Mouse (Mus musculus) splenic B cell, adult 2 months (primary cell): ENCODE data around the gene Kif21a.

Experiments
- DNase-seq: peaks from one replicate; pipeline ENCODE4 v3.0.0-alpha.2; 2011; ENCODE audit warnings: low read depth, low spot score
- H3K27me3 ChIP-seq: 2 replicates; pipeline ENCODE4 v1.6.1; 2012; ENCODE audit warnings: mild to moderate bottlenecking, low read length, moderate library complexity, mixed read lengths; ENCODE audit not compliant: control insufficient read depth, poor library complexity, insufficient read depth, severe bottlenecking
- H3K36me3 ChIP-seq: 2 replicates; pipeline ENCODE4 v1.6.1; 2012; ENCODE audit warnings: mild to moderate bottlenecking, low read length, moderate library complexity, mixed read lengths; ENCODE audit not compliant: control insufficient read depth, poor library complexity, insufficient read depth, severe bottlenecking

The Kif21a gene

DNA sequence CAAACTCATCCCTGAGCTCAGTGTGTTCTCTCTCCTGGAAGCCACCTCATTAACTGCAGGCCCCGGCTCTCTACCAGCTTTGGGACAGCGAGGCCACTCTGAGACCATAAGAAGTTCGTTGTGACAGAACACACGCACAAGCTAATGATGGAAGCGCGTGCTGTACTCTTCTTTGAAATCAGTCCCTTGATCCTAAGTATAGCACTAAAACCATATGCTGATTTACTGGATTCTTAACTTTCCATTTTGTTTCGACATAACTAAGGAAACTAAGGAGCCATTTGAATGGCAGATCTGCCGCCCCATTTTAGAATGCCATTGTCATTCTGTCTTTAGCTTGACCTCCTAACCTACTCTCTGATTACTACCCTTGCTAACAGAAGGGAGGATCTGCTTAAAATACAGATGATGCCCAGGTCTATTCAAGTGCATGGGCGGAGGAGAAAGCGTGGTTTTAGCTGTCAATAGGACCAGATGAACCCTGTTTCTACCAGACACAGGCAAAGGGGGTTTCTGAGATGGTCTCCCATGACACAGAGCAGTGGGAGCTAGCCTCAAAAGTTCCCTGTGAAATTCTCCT lies 48.6 kb downstream of the Kif21a start:
- no peaks in the 10 kb centered on the region for H3K36me3 ChIP-seq
- DNase-seq, result no peak
- H3K27me3 ChIP-seq, result no peaks in the 10 kb centered on the region

DNA sequence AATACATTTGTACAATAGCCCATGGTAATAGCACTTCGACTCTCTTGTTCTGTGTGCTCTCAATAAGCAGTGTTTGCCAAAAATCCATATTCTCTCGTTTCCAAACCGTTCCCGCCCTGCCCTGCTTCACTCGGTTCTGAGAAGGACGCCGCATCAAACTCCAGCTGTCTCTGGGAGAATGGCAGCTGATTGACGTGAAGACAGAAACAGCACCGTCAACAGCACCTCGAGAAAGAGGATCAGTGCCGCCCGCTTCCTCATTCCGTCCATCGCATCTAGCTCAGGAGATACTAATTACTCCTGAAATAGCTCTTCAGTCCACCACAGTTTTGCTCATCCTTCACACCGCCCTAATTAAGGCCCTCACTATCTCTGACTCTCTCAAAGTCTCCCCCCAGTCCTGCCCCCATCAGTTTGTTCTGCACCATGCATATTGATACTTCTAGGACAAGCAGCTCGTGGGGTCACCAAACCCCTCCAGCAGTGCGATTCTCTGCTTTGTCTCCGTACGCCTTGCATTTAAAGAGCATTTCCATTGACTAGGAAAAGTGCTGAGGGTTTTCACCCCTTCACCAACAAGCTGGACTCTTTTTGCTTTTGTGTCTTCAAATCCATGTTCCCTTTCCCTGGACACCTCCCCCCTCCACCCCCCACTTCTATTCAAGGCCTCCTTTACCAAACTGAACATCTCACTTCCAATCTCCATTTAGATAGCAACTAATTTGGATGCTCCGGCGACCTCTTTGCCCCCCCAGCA lies 49.3 kb downstream of the Kif21a start:
- no peaks in the 10 kb centered on the region for H3K27me3 ChIP-seq
- no peak for DNase-seq
- H3K36me3 ChIP-seq, result no peaks in the 10 kb centered on the region

DNA sequence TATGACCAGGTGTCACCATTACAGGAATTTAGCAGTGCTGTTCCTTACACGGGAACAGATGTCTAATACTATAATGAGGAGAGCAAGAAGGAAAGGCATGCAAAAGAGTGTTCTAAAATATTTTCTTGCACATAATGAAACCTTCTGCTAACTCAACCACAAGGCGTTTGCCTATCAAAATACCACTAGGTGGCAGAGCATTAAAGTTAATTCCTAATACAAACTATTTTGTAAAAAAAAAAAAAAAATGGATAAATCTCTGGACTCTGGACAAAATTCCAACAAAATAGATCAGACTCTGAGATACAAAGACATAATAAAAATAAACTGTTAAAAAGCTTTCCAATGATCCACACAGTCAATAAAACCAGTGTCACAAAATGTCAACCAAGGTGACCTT lies 56.9 kb downstream of the Kif21a start:
- no peaks in the 10 kb centered on the region for H3K36me3 ChIP-seq
- no peaks in the 10 kb centered on the region for H3K27me3 ChIP-seq
- DNase-seq, result no peak

DNA sequence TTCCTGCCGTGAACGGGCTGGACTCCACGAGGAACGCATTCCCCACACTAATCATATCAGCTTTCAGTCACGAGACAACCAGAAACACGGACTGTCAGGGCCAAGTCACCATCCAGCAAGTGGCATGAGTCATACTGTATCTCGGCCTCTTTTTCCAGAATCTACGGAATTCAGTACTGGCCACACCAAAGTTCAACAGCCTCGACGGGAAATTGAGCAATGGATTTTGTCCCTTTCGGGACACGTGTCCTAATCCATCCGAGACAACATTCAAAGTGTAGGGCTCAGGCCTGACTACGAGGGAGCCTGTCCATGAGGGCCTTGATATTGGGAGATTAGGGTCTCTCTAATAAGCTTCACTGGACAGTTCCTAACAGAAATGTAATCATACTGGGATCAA lies 57.4 kb downstream of the Kif21a start:
- no peak for DNase-seq
- H3K36me3 ChIP-seq, result no peaks in the 10 kb centered on the region
- H3K27me3 ChIP-seq, result no peaks in the 10 kb centered on the region

DNA sequence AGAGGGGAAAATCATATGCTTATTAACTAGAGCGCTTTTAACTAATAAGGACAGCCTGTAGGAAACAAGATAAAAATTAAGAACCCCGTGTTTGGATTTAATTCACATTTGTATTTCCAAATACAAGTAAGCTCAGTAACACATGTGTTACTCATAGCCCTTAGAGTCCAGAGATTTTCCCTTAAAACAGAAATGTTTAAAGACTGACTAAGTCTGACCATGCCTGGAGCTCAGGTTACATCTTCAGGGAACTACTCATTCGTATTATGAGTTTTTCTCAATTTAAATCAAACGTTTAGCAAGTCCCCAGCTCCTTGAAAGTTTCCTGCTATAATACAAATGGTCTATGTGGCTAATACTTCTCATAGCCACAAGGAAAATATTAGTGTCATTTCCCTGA lies 57.9 kb downstream of the Kif21a start:
- no peaks in the 10 kb centered on the region for H3K27me3 ChIP-seq
- no peaks in the 10 kb centered on the region for H3K36me3 ChIP-seq
- no peak for DNase-seq

DNA sequence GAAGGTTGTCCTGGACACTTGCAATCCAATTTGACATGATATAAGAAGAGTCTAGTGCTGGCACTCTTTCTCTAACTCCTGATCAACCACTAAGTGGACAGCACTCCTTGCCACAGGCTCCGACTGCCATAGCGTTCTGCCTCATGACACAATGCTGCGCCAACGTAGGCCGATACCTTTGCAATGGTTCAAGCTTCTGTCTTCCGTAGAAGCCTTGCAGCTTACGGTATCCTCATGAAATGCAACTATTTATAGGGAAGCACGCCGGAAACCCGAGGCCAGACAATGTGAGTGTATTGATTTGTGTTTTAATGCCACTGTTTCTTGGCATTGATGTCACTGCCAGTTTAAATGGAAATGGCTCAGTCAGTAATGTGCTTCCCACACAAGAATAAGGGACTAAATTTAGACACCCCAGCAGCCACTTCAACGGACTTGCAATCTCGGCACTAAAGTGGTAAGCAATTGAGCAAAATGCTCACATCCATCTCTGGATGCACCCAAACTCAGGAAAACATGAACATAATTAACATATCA lies 62.0 kb downstream of the Kif21a start:
- H3K27me3 ChIP-seq, result no peaks in the 10 kb centered on the region
- DNase-seq, result no peak
- no peaks in the 10 kb centered on the region for H3K36me3 ChIP-seq

DNA sequence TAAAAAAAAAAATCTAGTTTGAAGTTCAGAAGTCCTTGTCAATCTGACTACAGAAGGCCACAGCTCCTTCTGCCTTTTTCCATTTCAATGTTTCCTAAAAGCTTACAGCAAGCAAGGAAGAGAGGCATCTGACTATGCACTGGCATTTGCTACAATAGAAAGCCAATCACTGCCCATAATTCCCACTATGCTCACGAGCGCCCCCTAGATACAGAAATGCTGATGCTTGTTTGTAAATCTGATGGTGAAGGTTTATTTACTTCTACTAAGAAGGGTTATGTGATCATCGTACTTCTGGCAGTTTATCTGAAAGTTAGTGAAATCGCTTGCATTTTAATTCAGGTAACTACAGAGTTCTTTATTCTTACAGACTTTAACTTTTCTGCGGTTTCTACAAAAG lies 73.8 kb downstream of the Kif21a start:
- no peaks in the 10 kb centered on the region for H3K36me3 ChIP-seq

DNA sequence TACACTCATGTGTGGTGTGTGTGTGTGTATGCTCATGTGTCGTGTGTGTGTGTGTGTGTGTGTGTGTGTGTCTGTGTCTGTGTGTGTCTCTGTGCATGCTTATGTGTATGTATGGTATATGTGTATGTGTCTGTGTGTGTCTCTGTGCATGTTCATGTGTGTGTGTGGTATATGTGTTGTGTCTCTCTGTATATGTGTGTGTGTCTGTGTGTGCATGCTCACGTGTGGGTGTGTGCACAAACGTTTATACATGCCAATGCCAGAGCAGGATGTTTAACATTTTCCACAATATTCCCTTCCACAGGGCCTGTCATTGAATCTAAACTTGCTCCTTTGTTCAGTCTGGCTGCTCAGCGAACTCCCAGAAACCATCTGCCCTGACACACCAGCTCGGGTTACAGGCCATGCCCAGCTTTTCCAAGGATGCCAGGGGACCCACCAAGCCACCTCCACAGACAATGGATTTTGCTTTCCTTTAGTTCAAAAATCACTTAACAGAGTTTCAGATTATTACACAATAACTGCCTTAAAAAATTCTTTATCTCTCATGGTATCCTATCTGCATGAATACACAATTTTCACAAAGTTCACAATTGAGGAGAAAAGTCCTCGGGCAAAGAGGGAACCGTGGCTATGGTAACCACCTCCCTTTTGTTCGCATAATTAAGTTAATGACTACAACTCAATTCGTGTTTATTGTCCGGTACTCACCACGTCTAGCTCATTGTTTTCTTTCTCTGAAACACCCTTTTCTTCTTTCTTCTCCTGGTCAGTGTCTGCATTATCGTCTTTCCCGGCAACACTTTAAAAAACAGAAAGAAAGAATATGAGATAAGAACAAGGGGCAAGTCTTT lies 77.6 kb downstream of the Kif21a start:
- H3K27me3 ChIP-seq, result no peaks in the 10 kb centered on the region
- DNase-seq, result no peak
- H3K36me3 ChIP-seq, result no peaks in the 10 kb centered on the region

More for the DNA sequence above, 73.8 kb downstream of the Kif21a start:
- DNase-seq, result no peak
- H3K27me3 ChIP-seq, result no peaks in the 10 kb centered on the region

DNA sequence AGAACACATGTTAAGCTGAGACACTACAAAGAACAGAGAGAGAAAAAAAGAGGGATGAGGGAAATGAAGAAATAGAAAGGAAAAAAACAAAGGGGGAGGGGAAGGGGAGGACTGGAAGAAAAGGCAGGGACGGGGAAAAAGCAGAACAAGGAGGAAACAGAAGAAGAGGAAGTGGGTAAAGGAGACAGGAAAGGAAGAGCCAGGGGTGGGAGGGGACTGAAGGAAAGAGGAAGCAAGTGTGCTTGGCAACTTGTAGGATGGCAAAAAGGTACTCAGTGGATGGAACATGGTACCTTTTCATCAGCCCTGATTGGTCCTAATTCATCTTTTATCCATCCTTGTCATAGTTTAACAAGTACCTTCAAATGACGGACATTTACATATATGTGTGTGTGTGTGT lies 86.4 kb downstream of the Kif21a start:
- DNase-seq, result no peak
- H3K36me3 ChIP-seq, result no peaks in the 10 kb centered on the region

DNA sequence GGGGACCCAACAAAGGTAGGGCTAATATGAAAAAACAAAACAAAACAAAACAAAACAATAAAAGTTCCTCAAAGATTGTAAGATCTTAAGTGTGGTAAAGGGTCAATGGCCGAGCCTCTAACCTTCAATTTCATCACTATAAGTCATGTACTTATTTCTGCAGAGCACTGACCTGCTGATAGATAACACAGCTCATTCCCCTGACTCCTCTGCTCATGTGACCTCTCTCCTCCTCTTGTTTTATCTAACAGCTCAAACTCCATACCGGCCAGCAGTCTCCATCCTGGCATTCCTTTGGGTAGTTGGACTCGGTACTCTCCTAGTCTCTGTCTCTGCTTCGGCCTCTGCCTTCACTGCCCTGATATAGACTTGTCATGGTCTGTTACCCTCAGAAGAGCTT lies 87.2 kb downstream of the Kif21a start:
- Histone ChIP-seq H3K36me3 (no peaks in the 10 kb centered on the region), H3K27me3 (no peaks in the 10 kb centered on the region)
- DNase-seq, result no peak

More for the DNA sequence above, 86.4 kb downstream of the Kif21a start:
- H3K27me3 ChIP-seq, result no peaks in the 10 kb centered on the region

DNA sequence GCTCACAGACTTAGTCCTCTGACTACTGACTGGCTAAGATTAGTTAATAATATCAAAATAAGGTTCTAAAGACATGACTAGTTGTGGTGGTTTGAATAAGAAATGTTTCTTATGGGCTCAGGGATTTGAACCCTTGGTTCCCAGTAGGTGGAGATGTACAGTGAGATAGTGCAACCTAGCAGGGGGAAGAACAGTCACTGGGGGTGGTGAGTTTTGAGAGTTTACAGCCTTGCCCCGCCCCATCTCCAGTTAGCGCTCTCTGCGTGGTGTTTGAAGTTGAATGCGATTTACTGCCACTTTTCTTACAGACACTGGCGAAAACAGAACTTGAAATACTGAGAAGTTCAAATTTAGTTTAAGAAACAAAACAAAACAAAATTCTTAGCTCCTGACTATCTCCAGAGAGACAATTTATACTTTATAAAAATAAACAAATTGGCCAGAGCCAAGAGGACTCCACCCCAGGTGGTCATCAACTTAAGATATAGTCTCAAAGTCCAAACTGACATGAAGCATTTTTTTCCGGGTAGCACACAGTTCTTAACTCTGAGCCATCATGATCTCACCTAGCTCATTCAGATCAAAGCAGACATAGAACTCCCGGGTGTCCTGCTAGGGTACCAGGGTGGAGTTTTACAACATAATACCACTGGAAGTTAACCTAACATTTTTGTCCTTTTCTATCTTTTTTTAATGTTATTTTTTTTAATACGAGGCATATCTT lies 88.8 kb downstream of the Kif21a start:
- no peaks in the 10 kb centered on the region for H3K27me3 ChIP-seq
- no peak for DNase-seq
- no peaks in the 10 kb centered on the region for H3K36me3 ChIP-seq

DNA sequence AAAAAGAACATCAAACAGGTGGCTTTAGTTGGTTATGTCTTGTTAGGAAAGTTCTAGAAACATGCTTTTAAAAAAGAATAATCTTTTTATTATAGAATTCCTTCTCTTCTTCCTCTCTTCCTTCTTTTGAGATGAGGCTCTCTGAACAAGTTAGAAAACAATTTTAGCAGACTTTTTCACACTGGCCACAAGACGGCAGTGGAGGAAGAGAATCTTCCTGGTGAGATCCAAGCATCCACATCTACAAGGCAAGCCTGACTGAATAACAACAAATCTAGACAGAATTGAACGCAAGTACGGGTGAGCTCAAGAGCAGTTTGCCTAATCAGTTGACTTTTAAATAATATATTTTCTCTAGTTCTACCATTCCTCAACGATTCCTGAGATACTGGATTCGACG lies 98.4 kb downstream of the Kif21a start:
- DNase-seq, result no peak
- Histone ChIP-seq H3K36me3 (no peaks in the 10 kb centered on the region), H3K27me3 (no peaks in the 10 kb centered on the region)

DNA sequence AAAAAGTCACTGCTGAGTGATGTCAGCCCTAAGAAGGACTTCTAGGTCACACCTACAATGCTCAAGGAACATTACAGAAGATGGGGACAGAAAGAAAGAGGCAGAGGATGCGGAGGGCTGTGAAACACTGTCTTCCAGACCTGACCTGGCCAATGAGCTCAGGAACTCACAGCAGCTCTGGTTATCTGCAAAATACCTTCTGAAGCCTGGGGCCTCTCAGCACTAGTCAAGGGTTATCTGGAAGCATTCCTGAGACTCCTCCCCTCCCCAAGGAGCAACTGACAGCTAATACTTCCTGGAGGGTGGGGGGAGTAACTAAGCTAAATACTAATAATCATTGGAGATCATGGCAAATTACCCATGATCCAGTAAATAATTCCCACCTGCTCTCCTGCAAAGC lies 111.3 kb downstream of the Kif21a start:
- Histone ChIP-seq H3K27me3 (no peaks in the 10 kb centered on the region), H3K36me3 (no peaks in the 10 kb centered on the region)
- no peak for DNase-seq

DNA sequence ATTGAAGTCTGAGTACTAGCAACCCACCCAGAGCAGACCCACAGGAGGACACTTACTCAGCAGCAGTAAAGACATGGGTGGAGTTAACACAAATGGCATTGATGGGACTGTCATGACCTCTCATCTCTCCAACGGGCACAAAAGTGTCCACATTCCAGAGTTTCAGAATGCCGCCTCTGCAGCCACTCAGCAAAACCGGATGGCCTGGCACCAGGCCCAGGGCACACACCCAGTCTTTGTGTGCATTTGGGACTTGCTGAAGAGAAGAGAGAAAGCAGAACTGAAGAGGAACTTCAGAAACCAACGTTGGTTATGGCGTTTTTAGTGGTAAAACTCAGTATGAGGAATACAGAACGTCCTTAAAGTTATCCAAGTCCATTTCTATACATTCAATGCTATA lies 114.2 kb downstream of the Kif21a start:
- DNase-seq, result no peak
- Histone ChIP-seq H3K27me3 (no peaks in the 10 kb centered on the region), H3K36me3 (no peaks in the 10 kb centered on the region)
